Mouse (Mus musculus) MEL-GATA-1-ER (cell line): ENCODE results near the gene Rln1.

Experiments
- DNase-seq: peaks from one replicate; pipeline ENCODE4 v3.0.0-alpha.2; 2012; ENCODE audit warnings: low read depth; ENCODE audit errors: extremely low read depth

The Rln1 gene

GRCm38 (mm10) chr19:29334068-29334745 lies at the start of gene Rln1:
Rln1 (minus strand) TSS chr19:29334670.
- no peak for DNase-seq

GRCm38 (mm10) chr19:29383368-29383767 lies 48.9 kb upstream of the Rln1 start:
- no peak for DNase-seq

- no peak for DNase-seq
Observed at GRCm38 (mm10) chr19:29379839-29380603, 45.6 kb upstream of the Rln1 start.

- DNase-seq, result no peak
Observed at GRCm38 (mm10) chr19:29376382-29376781, 41.9 kb upstream of the Rln1 start.

GRCm38 (mm10) chr19:29374947-29375346 lies 40.5 kb upstream of the Rln1 start:
- no peak for DNase-seq

- no peak for DNase-seq
Observed at GRCm38 (mm10) chr19:29373438-29373837, 39.0 kb upstream of the Rln1 start.

- no peak for DNase-seq
Observed at GRCm38 (mm10) chr19:29372621-29373020, 38.2 kb upstream of the Rln1 start.

GRCm38 (mm10) chr19:29372138-29372537 lies 37.7 kb upstream of the Rln1 start:
- DNase-seq, result peak; percentile 59

GRCm38 (mm10) chr19:29371284-29372081 lies 37.0 kb upstream of the Rln1 start:
- peak; percentile 55 for DNase-seq

GRCm38 (mm10) chr19:29370545-29371283 lies 36.2 kb upstream of the Rln1 start:
- DNase-seq, result peak; percentile 77

GRCm38 (mm10) chr19:29370112-29370511 lies 35.6 kb upstream of the Rln1 start:
- DNase-seq, result peak; percentile 57

- DNase-seq, result peak; percentile 54
Observed at GRCm38 (mm10) chr19:29368671-29369309, 34.3 kb upstream of the Rln1 start.

GRCm38 (mm10) chr19:29368041-29368440 lies 33.6 kb upstream of the Rln1 start:
- DNase-seq, result peak; percentile 32

- DNase-seq, result peak; percentile 100
Observed at GRCm38 (mm10) chr19:29366969-29367622, 32.6 kb upstream of the Rln1 start, which contains the start of the genes Plgrkt and Cd274. Plgrkt (minus strand) TSS chr19:29367390. Cd274 (plus strand) TSS chr19:29367455.

GRCm38 (mm10) chr19:29366226-29366968 lies 31.9 kb upstream of the Rln1 start:
- DNase-seq, result peak; percentile 80

GRCm38 (mm10) chr19:29365105-29365504 lies 30.6 kb upstream of the Rln1 start:
- DNase-seq, result no peak

- no peak for DNase-seq
Observed at GRCm38 (mm10) chr19:29364076-29364475, 29.6 kb upstream of the Rln1 start.

GRCm38 (mm10) chr19:29363557-29363956 lies 29.1 kb upstream of the Rln1 start:
- no peak for DNase-seq

- no peak for DNase-seq
Observed at GRCm38 (mm10) chr19:29362173-29362930, 27.9 kb upstream of the Rln1 start.
